ENCODE assay signal across 8 mouse cellular contexts in genomic region chr10:80102216-80102915, GRCm38 (mm10). TPM values are rescaled to one million over a fixed set of nuclear protein-coding genes. Genes with fewer than 3 reads are reported as not detected.
DNase-seq lines count a peak whose midpoint lies in the region; ATAC-seq and TF ChIP-seq lines count a peak whose summit lies in the region.

No protein-coding gene starts in this region.

- intact Hi-C loops in heart, postnatal 36 days (cut with DNase I): loop anchor here (2.0 kb wide), 1 partner anchor 62 kb away; no protein-coding TSS in a partner anchor

- peaks cover 0 to 22% of the 10 kb centered on the region in 2 experiments; a peak in 2 of 4 replicates for H3K36me3 ChIP-seq in MEL (ENCODE audit: control insufficient read depth in 1 of 2, insufficient read depth in 2 of 2, low read length in 2 of 2)
- no peaks in the 10 kb centered on the region for H3K36me3 ChIP-seq in forebrain, embryonic 16.5 days (ENCODE audit: control insufficient read depth, insufficient read depth)
- H3K36me3 ChIP-seq in lung, postnatal 0 days (ENCODE audit: insufficient read depth, low read length): no peaks in the 10 kb centered on the region

- H3K4me1 ChIP-seq in MEL (ENCODE audit: control insufficient read depth in 1 of 2, insufficient read depth in 2 of 2, low read length in 2 of 2): peaks cover 13 to 40% of the 10 kb centered on the region in 2 experiments
- H3K4me1 ChIP-seq in forebrain, embryonic 16.5 days (replicated peaks; ENCODE audit: control insufficient read depth, insufficient read depth, low read length): peaks cover 17% of the 10 kb centered on the region
- H3K4me1 ChIP-seq in lung, postnatal 0 days (ENCODE audit: insufficient read depth, low read depth, low read length): peaks cover 25% of the 10 kb centered on the region; the same call in 1 of the 2 replicates

- peak overlapping the region; percentile 68 for H3K27ac ChIP-seq in MEL (ENCODE audit: control insufficient read depth, low read depth, low read length)
- peak overlapping the region; percentile 49 for H3K27ac ChIP-seq in forebrain, embryonic 16.5 days (ENCODE audit: low read length)
- peak overlapping the region; percentile 85 for H3K27ac ChIP-seq in lung, postnatal 0 days (ENCODE audit: low read length)

- TF ChIP-seq EP300 in MEL (IDR thresholded peaks at IDR 0.05; ENCODE audit: low read depth in 1 of 2, low read length in 2 of 2): no peak
- no peak for TF ChIP-seq EP300 in lung, postnatal 0 days (IDR thresholded peaks at IDR 0.05)

- H3K27me3 ChIP-seq in MEL (ENCODE audit: control insufficient read depth in 1 of 2, insufficient read depth in 2 of 2, low read length in 2 of 2): no peaks in the 10 kb centered on the region
- no peaks in the 10 kb centered on the region for H3K27me3 ChIP-seq in forebrain, embryonic 16.5 days (replicated peaks; ENCODE audit: control insufficient read depth, insufficient read depth, low read length)
- no peaks in the 10 kb centered on the region for H3K27me3 ChIP-seq in lung, postnatal 0 days (replicated peaks; ENCODE audit: insufficient read depth, low read length)

- peak; percentile 93 for ATAC-seq in forebrain, embryonic 16.5 days
- peak; percentile 86 for ATAC-seq in lung, postnatal 0 days

- no peak for TF ChIP-seq CTCF in MEL (IDR thresholded peaks at IDR 0.05 in 2 of 3, conservative IDR thresholded peaks at IDR 0.05 in 1 of 3; ENCODE audit: control insufficient read depth in 1 of 3, insufficient read depth in 1 of 3, low read depth in 2 of 3, low read length in 3 of 3, poor library complexity in 1 of 3, severe bottlenecking in 1 of 3)
- no peak for TF ChIP-seq CTCF in lung, postnatal 0 days (IDR thresholded peaks at IDR 0.05)

- H3K79me2 ChIP-seq in MEL (ENCODE audit: control insufficient read depth, insufficient read depth, low read length, poor library complexity): peaks cover 41% of the 10 kb centered on the region

- H3K9ac ChIP-seq in MEL (ENCODE audit: control insufficient read depth, low read depth, low read length, poor library complexity, severe bottlenecking): peak overlapping the region; percentile 99
- peak overlapping the region; percentile 96 for H3K9ac ChIP-seq in forebrain, embryonic 16.5 days (replicated peaks; ENCODE audit: low read depth, low read length)
- H3K9ac ChIP-seq in lung, postnatal 0 days (replicated peaks; ENCODE audit: low read depth): peak overlapping the region; percentile 96

- no peak for TF ChIP-seq RAD21 in MEL (IDR thresholded peaks at IDR 0.05; ENCODE audit: low read depth, low read length)

- TF ChIP-seq POLR2A in MEL (IDR thresholded peaks at IDR 0.05; ENCODE audit: control insufficient read depth in 1 of 2, insufficient read depth in 1 of 2, low read depth in 1 of 2, low read length in 2 of 2, poor library complexity in 1 of 2): peak; percentile 79 to 80; a peak in 3 of 4 replicates

- H3K9me3 ChIP-seq in MEL (replicated peaks; ENCODE audit: insufficient read depth, low read length): no peaks in the 10 kb centered on the region
- no peaks in the 10 kb centered on the region for H3K9me3 ChIP-seq in forebrain, embryonic 16.5 days (ENCODE audit: control insufficient read depth, low read length)
- no peaks in the 10 kb centered on the region for H3K9me3 ChIP-seq in lung, postnatal 0 days (ENCODE audit: low read length)

- peak overlapping the region; percentile 85 to 99 for H3K4me3 ChIP-seq in MEL (ENCODE audit: control insufficient read depth in 1 of 2, insufficient read depth in 1 of 2, low read depth in 2 of 2, low read length in 2 of 2)
- peak overlapping the region; percentile 95 for H3K4me3 ChIP-seq in forebrain, embryonic 16.5 days (replicated peaks; ENCODE audit: low read length)
- peak overlapping the region; percentile 95 for H3K4me3 ChIP-seq in lung, postnatal 0 days (ENCODE audit: low read depth, low read length)

- DNase-seq in MEL (ENCODE audit: low read depth, low spot score): peak; percentile 91
- peak; percentile 84 for DNase-seq in cerebellum, adult 11-12 months
- peak; percentile 90 to 91 for DNase-seq in heart, postnatal 36 days
- peak; percentile 85 for DNase-seq in layer of hippocampus, adult 9-11 months
- DNase-seq in lung, postnatal 0 days (ENCODE audit: low spot score): peak; percentile 91
- DNase-seq in ovary, postnatal 10 days (ENCODE audit: low spot score): peak; percentile 62
- peak; percentile 89 for DNase-seq in thymus, postnatal 0 days (ENCODE audit: low spot score)

- H3K4me2 ChIP-seq in forebrain, embryonic 16.5 days (ENCODE audit: low read length): peak overlapping the region; percentile 93
- peak overlapping the region; percentile 97 for H3K4me2 ChIP-seq in lung, postnatal 0 days (replicated peaks; ENCODE audit: low read depth, low read length)

- 0% methylated on average over 45 of the region's 59 CpGs for WGBS in forebrain, embryonic 16.5 days
- WGBS in lung, postnatal 0 days: under 1% methylated on average over 32 of the region's 59 CpGs

TF ChIP-seq in MEL, 35 proteins besides CTCF, POLR2A, EP300 and RAD21 (continues in another document):
- TF ChIP-seq MXI1 (IDR thresholded peaks at IDR 0.05; ENCODE audit: low read depth, low read length) (peak; percentile 50; the same call in 1 of the 2 replicates), ETS1 (IDR thresholded peaks at IDR 0.05; ENCODE audit: low read depth, low read length) (peak; percentile 29; the same call in 1 of the 2 replicates), SIN3A (IDR thresholded peaks at IDR 0.05; ENCODE audit: low read length) (peak; percentile 85), MYC (IDR thresholded peaks at IDR 0.05; ENCODE audit: low read depth, low read length) (no peak), KAT2A (conservative IDR thresholded peaks at IDR 0.05; ENCODE audit: low read depth, low read length) (no peak; the same call in 1 of the 2 replicates), MEF2A (IDR thresholded peaks at IDR 0.05; ENCODE audit: extremely low read depth, insufficient replicate concordance, low read depth, low read length, poor library complexity, severe bottlenecking) (no peak), HCFC1 (IDR thresholded peaks at IDR 0.05; ENCODE audit: low read depth, low read length) (peak; percentile 83), POLR2AphosphoS2 (IDR thresholded peaks at IDR 0.05; ENCODE audit: low read length) (peak; percentile 50), ELF1 (IDR thresholded peaks at IDR 0.05; ENCODE audit: low read depth, low read length) (peak; percentile 100), TAL1 (IDR thresholded peaks at IDR 0.05; ENCODE audit: low read length) (no peak), MAFK (IDR thresholded peaks at IDR 0.05; ENCODE audit: borderline replicate concordance, low read depth, low read length) (0 out of 2 replicates have a peak, but pooled peaks have one; percentile 13), MAX (IDR thresholded peaks at IDR 0.05; ENCODE audit: low read length) (no peak), NELFE (IDR thresholded peaks at IDR 0.05; ENCODE audit: low read depth, low read length) (peak; percentile 81)

RNA-seq across cellular contexts. Expression of gene Sbno2, which starts 3.0 kb away (rescaled TPM):
- total RNA-seq in MEL (2012; rRNA removed): 14.6 and 15.8 TPM in 2 replicates
- 10 to 100 TPM in 1 of 2 experiments, not detected in 1; 29.0 TPM for polyA plus RNA-seq in MEL (2012; ENCODE audit: insufficient read depth in 1 of 2, insufficient read length in 2 of 2, low read depth in 1 of 2, low replicate concordance in 2 of 2, missing spikeins in 1 of 2)
- 13.1 and 14.9 TPM in 2 replicates for polyA plus RNA-seq in forebrain, embryonic 16.5 days (2015; fragmentation: Nextera tagmentation; extraction: Ambion mirVana)
- total RNA-seq in heart, postnatal 36 days (2021): 10 to 100 TPM; 11.2 to 12.2 TPM
- 17.5 and 26.4 TPM in 2 replicates for polyA plus RNA-seq in lung, postnatal 0 days (2015; fragmentation: Nextera tagmentation; extraction: Ambion mirVana)
- polyA plus RNA-seq in thymus, postnatal 0 days (2015; fragmentation: Nextera tagmentation; extraction: Ambion mirVana): 18.3 and 19.7 TPM in 2 replicates

RNA-seq across cellular contexts. Expression of gene Stk11, which starts 13.2 kb away (rescaled TPM):
- 77.8 and 108 TPM in 2 replicates for total RNA-seq in MEL (2012; rRNA removed)
- polyA plus RNA-seq in MEL (2012; ENCODE audit: insufficient read depth in 1 of 2, insufficient read length in 2 of 2, low read depth in 1 of 2, low replicate concordance in 2 of 2, missing spikeins in 1 of 2): 100 to 1,000 TPM in 1 of 2 experiments, not detected in 1; 188 TPM
- 18.0 and 19.7 TPM in 2 replicates for polyA plus RNA-seq in forebrain, embryonic 16.5 days (2015; fragmentation: Nextera tagmentation; extraction: Ambion mirVana)
- total RNA-seq in heart, postnatal 36 days (2021): 100 to 1,000 TPM; 137 to 165 TPM
- 19.0 and 19.8 TPM in 2 replicates for polyA plus RNA-seq in lung, postnatal 0 days (2015; fragmentation: Nextera tagmentation; extraction: Ambion mirVana)
- 18.2 and 23.2 TPM in 2 replicates for polyA plus RNA-seq in thymus, postnatal 0 days (2015; fragmentation: Nextera tagmentation; extraction: Ambion mirVana)

RNA-seq across cellular contexts. Expression of gene Atp5d, which starts 36.1 kb away (rescaled TPM):
- 308 and 324 TPM in 2 replicates for total RNA-seq in MEL (2012; rRNA removed)
- polyA plus RNA-seq in MEL (2012; ENCODE audit: insufficient read depth in 1 of 2, insufficient read length in 2 of 2, low read depth in 1 of 2, low replicate concordance in 2 of 2, missing spikeins in 1 of 2): 100 to 1,000 TPM; 300 to 657 TPM
- polyA plus RNA-seq in forebrain, embryonic 16.5 days (2015; fragmentation: Nextera tagmentation; extraction: Ambion mirVana): 404 and 433 TPM in 2 replicates
- total RNA-seq in heart, postnatal 36 days (2021): 1,000 to 10,000 TPM; 1,105 to 1,168 TPM
- polyA plus RNA-seq in lung, postnatal 0 days (2015; fragmentation: Nextera tagmentation; extraction: Ambion mirVana): 463 and 491 TPM in 2 replicates
- polyA plus RNA-seq in thymus, postnatal 0 days (2015; fragmentation: Nextera tagmentation; extraction: Ambion mirVana): 588 TPM in 2 replicates

RNA-seq across cellular contexts. Expression of gene Cbarp, which starts 38.3 kb away (rescaled TPM):
- total RNA-seq in MEL (2012; rRNA removed): 4.8 and 6.8 TPM in 2 replicates
- 10 to 100 TPM in 1 of 2 experiments, not detected in 1; 19.3 TPM for polyA plus RNA-seq in MEL (2012; ENCODE audit: insufficient read depth in 1 of 2, insufficient read length in 2 of 2, low read depth in 1 of 2, low replicate concordance in 2 of 2, missing spikeins in 1 of 2)
- 33.0 and 44.5 TPM in 2 replicates for polyA plus RNA-seq in forebrain, embryonic 16.5 days (2015; fragmentation: Nextera tagmentation; extraction: Ambion mirVana)
- 1 to 10 TPM; 2.0 to 4.7 TPM for total RNA-seq in heart, postnatal 36 days (2021)
- polyA plus RNA-seq in lung, postnatal 0 days (2015; fragmentation: Nextera tagmentation; extraction: Ambion mirVana): 5.1 and 5.5 TPM in 2 replicates
- 3.5 and 4.3 TPM in 2 replicates for polyA plus RNA-seq in thymus, postnatal 0 days (2015; fragmentation: Nextera tagmentation; extraction: Ambion mirVana)

RNA-seq across cellular contexts. Expression of gene Midn, which starts 45.7 kb away (rescaled TPM):
- total RNA-seq in MEL (2012; rRNA removed): 8.1 and 8.3 TPM in 2 replicates
- polyA plus RNA-seq in MEL (2012; ENCODE audit: insufficient read depth in 1 of 2, insufficient read length in 2 of 2, low read depth in 1 of 2, low replicate concordance in 2 of 2, missing spikeins in 1 of 2): 10 to 100 TPM in 1 of 2 experiments, not detected in 1; 26.7 TPM
- polyA plus RNA-seq in forebrain, embryonic 16.5 days (2015; fragmentation: Nextera tagmentation; extraction: Ambion mirVana): 26.5 and 30.9 TPM in 2 replicates
- total RNA-seq in heart, postnatal 36 days (2021): 100 to 1,000 TPM in 1 of 2 experiments, 10 to 100 TPM in 1; 99.9 to 117 TPM
- polyA plus RNA-seq in lung, postnatal 0 days (2015; fragmentation: Nextera tagmentation; extraction: Ambion mirVana): 13.2 and 14.2 TPM in 2 replicates
- polyA plus RNA-seq in thymus, postnatal 0 days (2015; fragmentation: Nextera tagmentation; extraction: Ambion mirVana): 13.1 and 18.8 TPM in 2 replicates

Comparison
In these comparisons a context has a peak if more than half of its experiments do, and no peak if none do; other contexts are left out.
1. Peak in every context shown above with its lines: DNase-seq, ATAC-seq, H3K4me3 ChIP-seq and H3K27ac ChIP-seq.